Mouse (Mus musculus) heart, postnatal 0 days (tissue): ENCODE measurements around the gene Galntl6.

Experiments used
- CTCF ChIP-seq: IDR thresholded peaks from 2 replicates; pipeline ENCODE4 v1.5.1; 2016; ENCODE audit warnings: antibody characterized with exemption, control low read depth, low read depth
- EP300 ChIP-seq: IDR thresholded peaks from 2 replicates; pipeline ENCODE4 v1.6.1; 2016; ENCODE audit warnings: antibody characterized with exemption, low read depth

DNA sequence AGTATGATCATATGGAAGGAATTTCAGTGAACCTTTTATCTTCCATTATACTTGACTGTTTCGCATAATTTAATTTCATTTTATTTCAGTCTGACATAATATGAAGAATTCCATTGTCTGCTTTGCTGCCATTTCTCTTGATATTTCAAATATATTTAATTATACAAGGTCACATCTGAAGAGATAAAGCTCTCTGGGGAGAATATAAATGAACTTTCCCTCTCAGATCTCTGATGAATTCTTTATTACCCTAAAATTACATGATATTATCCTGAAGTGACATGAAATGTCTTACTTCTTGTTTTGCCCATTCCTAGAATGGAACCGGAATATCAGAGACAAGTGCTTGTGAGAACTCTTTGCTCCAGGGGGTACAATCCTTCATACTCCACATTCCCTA is 647.0 kb downstream of the Galntl6 start:
- TF ChIP-seq CTCF (no peak), EP300 (no peak)
